Mouse (Mus musculus) kidney, postnatal 4 days (tissue): Measurements from ENCODE around the gene Olfr748.
"Not testable (repeated sequence)": the region's sequence is repeated elsewhere in the genome, so short reads cannot be mapped to it uniquely, and the experiment has no call there.

Experiments
- DNase-seq, 2 experiments: peaks; one replicate each; pipeline ENCODE4 v3.0.0; 2021; ENCODE audit warnings: mixed read lengths in 2 of 2

The Olfr748 gene

GRCm38 (mm10) chr14:50707073-50707472 is at the start of gene Olfr748:
Gene Olfr748, plus strand, starts transcription at chr14:50707373.
- no peak for DNase-seq

- DNase-seq = no peak
These were observed 14.1 kb upstream of the Olfr748 start, which contains the start of gene Olfr747 for GRCm38 (mm10) chr14:50693106-50693505. Gene Olfr747, minus strand, starts transcription at chr14:50693206.

- DNase-seq = peak; percentile 34 to 53
These were observed 12.7 kb downstream of the Olfr748 start for GRCm38 (mm10) chr14:50719875-50720274.

- not testable (repeated sequence) for DNase-seq
These were observed 15.2 kb downstream of the Olfr748 start for GRCm38 (mm10) chr14:50722371-50722770.

GRCm38 (mm10) chr14:50740334-50740733 is 33.2 kb downstream of the Olfr748 start:
- DNase-seq = no peak

GRCm38 (mm10) chr14:50741584-50741983 is 34.4 kb downstream of the Olfr748 start:
- DNase-seq = no peak

- DNase-seq = no peak
These were observed 37.8 kb downstream of the Olfr748 start, which contains the start of gene Olfr749 for GRCm38 (mm10) chr14:50744994-50745393. Gene Olfr749, minus strand, starts transcription at chr14:50745094.

GRCm38 (mm10) chr14:50758416-50759085 is 51.4 kb downstream of the Olfr748 start:
- DNase-seq = no peak
